Mouse (Mus musculus) CH12.LX (cell line): ENCODE measurements around the gene Diexf. TPM values are rescaled to one million over a fixed set of nuclear protein-coding genes. Genes with fewer than 3 reads are reported as not detected.

Experiments used
- DNase-seq: peaks from one replicate; pipeline ENCODE4 v3.0.0-alpha.2; 2013; ENCODE audit errors: extremely low read depth
- H3K27ac ChIP-seq: 2 replicates; pipeline ENCODE4 v1.5.1; 2012; ENCODE audit warnings: low read depth, mild to moderate bottlenecking, control low read depth, moderate library complexity; ENCODE audit not compliant: insufficient read depth
- H3K27me3 ChIP-seq: replicated peaks from 2 replicates; pipeline ENCODE3; 2012; ENCODE audit warnings: inconsistent platforms
- H3K36me3 ChIP-seq, 2 experiments: replicated peaks in 1 of 2; 2 replicates each; pipeline versions ENCODE3 to v1.6.1; 2012; ENCODE audit warnings: inconsistent platforms in 1 of 2, low read length in 1 of 2, mild to moderate bottlenecking in 1 of 2, mixed read lengths in 1 of 2, moderate library complexity in 1 of 2; ENCODE audit not compliant: control insufficient read depth in 1 of 2, insufficient read depth in 1 of 2
- H3K4me1 ChIP-seq, 2 experiments: 2 replicates each; pipeline ENCODE4 v1.6.1; 2012; ENCODE audit warnings: inconsistent platforms in 1 of 2, moderate library complexity in 1 of 2; ENCODE audit not compliant: insufficient read depth in 2 of 2, control insufficient read depth in 1 of 2
- H3K4me2 ChIP-seq: 2 replicates; pipeline ENCODE4 v1.6.1; 2012; ENCODE audit warnings: low read depth, mild to moderate bottlenecking, control low read depth; ENCODE audit not compliant: poor library complexity, insufficient read depth, severe bottlenecking
- H3K4me3 ChIP-seq, 3 experiments: fragments of 150-350 bp in 1 of 3; sonication (generic) in 1 of 3; replicated peaks in 1 of 3; 2 replicates each; pipeline versions ENCODE3 to v1.5.1; 2011 to 2012; ENCODE audit warnings: low read depth in 2 of 3, low read length in 2 of 3, mild to moderate bottlenecking in 2 of 3, moderate library complexity in 2 of 3, control low read depth in 1 of 3, improper control_type of control experiment in 1 of 3, inconsistent platforms in 1 of 3, mixed read lengths in 1 of 3; ENCODE audit not compliant: poor library complexity in 1 of 3
- H3K79me2 ChIP-seq: replicated peaks from 2 replicates; pipeline ENCODE4 v1.6.1; 2012; ENCODE audit warnings: mild to moderate bottlenecking, moderate library complexity; ENCODE audit not compliant: control insufficient read depth, poor library complexity, insufficient read depth, severe bottlenecking; ENCODE audit errors: extremely low read depth
- H3K9ac ChIP-seq: 2 replicates; pipeline ENCODE4 v1.6.1; 2012; ENCODE audit warnings: low read depth, mild to moderate bottlenecking, control low read depth, moderate library complexity; ENCODE audit not compliant: insufficient read depth
- H3K9me3 ChIP-seq: replicated peaks from 2 replicates; pipeline ENCODE3; 2012; ENCODE audit warnings: low read length, inconsistent platforms, mixed read lengths
- BHLHE40 ChIP-seq: IDR thresholded peaks from 2 replicates; pipeline ENCODE4 v1.6.1; 2011; ENCODE audit warnings: mild to moderate bottlenecking, low read depth, low read length, improper control_type of control experiment
- CHD1 ChIP-seq: IDR thresholded peaks from 2 replicates; pipeline ENCODE4 v1.6.1; 2012; ENCODE audit warnings: low read depth, low read length, improper control_type of control experiment, inconsistent platforms
- CTCF ChIP-seq, 2 experiments: IDR thresholded peaks in 1 of 2; conservative IDR thresholded peaks in 1 of 2; 2 replicates each; pipeline ENCODE4 v1.5.1; 2011 to 2012; ENCODE audit warnings: low read depth in 2 of 2, low read length in 2 of 2, improper control_type of control experiment in 1 of 2, inconsistent platforms in 1 of 2, mild to moderate bottlenecking in 1 of 2, moderate library complexity in 1 of 2
- EP300 ChIP-seq: IDR thresholded peaks from 2 replicates; pipeline ENCODE4 v1.6.1; 2011; ENCODE audit warnings: low read length, improper control_type of control experiment
- IRF4 ChIP-seq: IDR thresholded peaks from 2 replicates; pipeline ENCODE4 v1.6.1; 2014; ENCODE audit warnings: low read depth, mild to moderate bottlenecking, inconsistent platforms, low read length, improper control_type of control experiment
- JUN ChIP-seq: IDR thresholded peaks from 2 replicates; pipeline ENCODE4 v1.6.1; 2011; ENCODE audit warnings: low read depth, mild to moderate bottlenecking, low read length, improper control_type of control experiment, moderate library complexity; ENCODE audit not compliant: insufficient read depth
- JUND ChIP-seq: conservative IDR thresholded peaks from 2 replicates; pipeline ENCODE4 v1.6.1; 2011; ENCODE audit warnings: low read depth, low read length, improper control_type of control experiment
- MEF2A ChIP-seq: IDR thresholded peaks from 2 replicates; pipeline ENCODE4 v1.6.1; 2014; ENCODE audit warnings: low read depth, mild to moderate bottlenecking, inconsistent platforms, low read length, improper control_type of control experiment, borderline replicate concordance
- MXI1 ChIP-seq: IDR thresholded peaks from 2 replicates; pipeline ENCODE4 v1.6.1; 2011; ENCODE audit warnings: mild to moderate bottlenecking, low read depth, low read length, improper control_type of control experiment
- MYC ChIP-seq: IDR thresholded peaks from 2 replicates; pipeline ENCODE4 v1.6.1; 2011; ENCODE audit warnings: low read depth, mild to moderate bottlenecking, improper control_type of control experiment, low read length
- NELFE ChIP-seq: IDR thresholded peaks from 2 replicates; pipeline ENCODE4 v1.6.1; 2011; ENCODE audit warnings: low read depth, low read length, improper control_type of control experiment
- NRF1 ChIP-seq: IDR thresholded peaks from 2 replicates; pipeline ENCODE4 v1.6.1; 2014; ENCODE audit warnings: low read depth, mild to moderate bottlenecking, inconsistent platforms, low read length, improper control_type of control experiment, moderate library complexity
- PAX5 ChIP-seq: IDR thresholded peaks from 2 replicates; pipeline ENCODE4 v1.6.1; 2012; ENCODE audit warnings: low read length, inconsistent platforms, mixed read lengths
- RCOR1 ChIP-seq: conservative IDR thresholded peaks from 2 replicates; pipeline ENCODE4 v1.6.1; 2012; ENCODE audit warnings: low read depth, mild to moderate bottlenecking, inconsistent platforms, low read length, improper control_type of control experiment
- SMC3 ChIP-seq: IDR thresholded peaks from 2 replicates; pipeline ENCODE4 v1.6.1; 2011; ENCODE audit warnings: low read depth, low read length, improper control_type of control experiment
- UBTF ChIP-seq: IDR thresholded peaks from 2 replicates; pipeline ENCODE4 v1.6.1; 2012; ENCODE audit warnings: low read depth, mild to moderate bottlenecking, inconsistent platforms, low read length, improper control_type of control experiment, moderate library complexity
- ZMIZ1 ChIP-seq: IDR thresholded peaks from 2 replicates; pipeline ENCODE4 v1.6.1; 2012; ENCODE audit warnings: low read depth, mild to moderate bottlenecking, inconsistent platforms, low read length, improper control_type of control experiment
- dilution Hi-C: fragments of 300-500 bp; cut with MboI; formaldehyde crosslinking; loops from 2 replicates; pipeline ENCODE4 v1.14.3; 2020; ENCODE audit warnings: low sequenced_read_pairs; ENCODE audit not compliant: extremely low pct_unique_long_range_greater_than_20kb, extremely low pct_ligation_motif_present
- in situ Hi-C: fragments of 300-500 bp; cut with MboI; formaldehyde crosslinking; loops from 3 replicates; pipeline ENCODE4 v1.14.3; 2019; ENCODE audit warnings: low sequenced_read_pairs, low pct_ligation_motif_present, low pct_unique_long_range_greater_than_20kb, mixed read lengths
- polyA plus RNA-seq: library from polyadenylated mRNA; unstranded; fragments of >175 nt; gene quantifications from 2 replicates; pipeline ENCODE4 v1.2.1, GENCODE M21; 2012; ENCODE audit warnings: low read depth; ENCODE audit not compliant: insufficient read length
- total RNA-seq, 2 experiments: library from RNA; depleted of rRNA; stranded (reverse); fragments of 300-350 nt in 1 of 2; fragments of >200 nt in 1 of 2; gene quantifications; 2 replicates each; pipeline ENCODE4 v1.2.3; 2012 to 2014

Diexf gene
- total and polyA plus RNA-seq, 3 experiments: 11.4 to 39.7 (median 17.8) TPM

DNA sequence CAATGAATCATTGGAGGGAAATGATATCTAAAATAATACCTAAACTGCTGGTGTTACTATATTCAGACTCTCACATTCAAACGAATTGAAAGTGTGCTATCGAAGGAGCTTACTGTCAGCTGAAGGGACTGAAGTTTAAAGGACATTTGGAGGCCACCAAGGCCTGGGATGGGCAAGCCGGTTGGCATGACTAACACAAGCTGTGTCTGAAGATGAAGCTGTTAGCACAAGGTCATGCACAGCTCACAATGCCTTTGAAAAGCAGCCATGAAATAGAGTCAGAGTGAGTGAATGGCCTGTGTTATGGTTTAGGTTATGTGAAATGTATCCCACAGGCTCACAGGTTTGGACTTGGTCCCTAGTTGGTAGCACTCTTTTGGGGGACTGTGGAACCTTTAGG is 36.5 kb downstream of the Diexf start:
- H3K4me2 ChIP-seq: no peak overlapping the region
- H3K9me3 ChIP-seq: no peaks in the 10 kb centered on the region
- no peaks in the 10 kb centered on the region for H3K27me3 ChIP-seq
- TF ChIP-seq PAX5 (no peak), CTCF (conservative IDR thresholded peaks at IDR 0.05 in 1 of 2, IDR thresholded peaks at IDR 0.05 in 1 of 2; ENCODE audit: low read depth in 2 of 2, low read length in 2 of 2) (no peak), UBTF (no peak), JUN (no peak), IRF4 (no peak), MXI1 (no peak), MYC (no peak), NELFE (no peak), MEF2A (no peak), RCOR1 (no peak)
- DNase-seq: no peak
- no peak overlapping the region for H3K27ac ChIP-seq
- H3K9ac ChIP-seq: no peak overlapping the region
- dilution Hi-C loops (no loop called here), in situ Hi-C loops (no loop called here)
- H3K4me1 ChIP-seq: 0 out of 4 replicates have a peak, but pooled peaks cover 0 to 2% of the 10 kb centered on the region in 2 experiments
- no peaks in the 10 kb centered on the region for H3K79me2 ChIP-seq
- no peaks in the 10 kb centered on the region for H3K36me3 ChIP-seq
- H3K4me3 ChIP-seq: no peak overlapping the region

- Histone ChIP-seq H3K4me1 (0 out of 4 replicates have a peak, but pooled peaks cover 0 to 2% of the 10 kb centered on the region in 2 experiments), H3K27me3 (no peaks in the 10 kb centered on the region), H3K79me2 (no peaks in the 10 kb centered on the region), H3K9ac (no peak overlapping the region), H3K27ac (no peak overlapping the region), H3K36me3 (no peaks in the 10 kb centered on the region), H3K4me3 (no peak overlapping the region), H3K9me3 (no peaks in the 10 kb centered on the region), H3K4me2 (no peak overlapping the region)
- in situ Hi-C loops: no loop called here
- dilution Hi-C loops: no loop called here
- TF ChIP-seq SMC3 (no peak), NRF1 (no peak), EP300 (no peak), MEF2A (no peak), ZMIZ1 (no peak), NELFE (no peak), CHD1 (no peak), JUND (no peak), MYC (no peak), BHLHE40 (no peak), JUN (no peak)
- DNase-seq: no peak
These were observed 37.3 kb downstream of the Diexf start for GRCm38 (mm10) chr1:193092771-193093170.
